Mouse (Mus musculus): ENCODE data around the gene Ephx1. TPM values are rescaled to one million over a fixed set of nuclear protein-coding genes. Genes with fewer than 3 reads are reported as not detected.

Ephx1 gene
- polyA plus RNA-seq, 1 experiment = not detected

- TF ChIP-seq GATA1 (IDR thresholded peaks at IDR 0.05; ENCODE audit: low read length) = no peak
Measured at GRCm38 (mm10) chr1:181016532-181017131, 4.1 kb downstream of the Ephx1 start.

- no peak for TF ChIP-seq GATA1 (IDR thresholded peaks at IDR 0.05; ENCODE audit: low read length)
Measured at GRCm38 (mm10) chr1:181016045-181016444, 4.7 kb downstream of the Ephx1 start.

- no peak for TF ChIP-seq GATA1 (IDR thresholded peaks at IDR 0.05; ENCODE audit: low read length)
Measured at GRCm38 (mm10) chr1:181015558-181015957, 5.1 kb downstream of the Ephx1 start.

GRCm38 (mm10) chr1:181014731-181015500, 5.8 kb downstream of the Ephx1 start:
- no peak for TF ChIP-seq GATA1 (IDR thresholded peaks at IDR 0.05; ENCODE audit: low read length)

GRCm38 (mm10) chr1:181013446-181013845, 7.3 kb downstream of the Ephx1 start:
- no peak for TF ChIP-seq GATA1 (IDR thresholded peaks at IDR 0.05; ENCODE audit: low read length)

- no peak for TF ChIP-seq GATA1 (IDR thresholded peaks at IDR 0.05; ENCODE audit: low read length)
Measured at GRCm38 (mm10) chr1:181012416-181012815, 8.3 kb downstream of the Ephx1 start.

GRCm38 (mm10) chr1:181011601-181012000, 9.1 kb downstream of the Ephx1 start:
- no peak for TF ChIP-seq GATA1 (IDR thresholded peaks at IDR 0.05; ENCODE audit: low read length)

GRCm38 (mm10) chr1:181010171-181010932, 10.4 kb downstream of the Ephx1 start:
- TF ChIP-seq GATA1 (IDR thresholded peaks at IDR 0.05; ENCODE audit: low read length) = no peak

- no peak for TF ChIP-seq GATA1 (IDR thresholded peaks at IDR 0.05; ENCODE audit: low read length)
Measured at GRCm38 (mm10) chr1:181009754-181010153, 10.9 kb downstream of the Ephx1 start.

- TF ChIP-seq GATA1 (IDR thresholded peaks at IDR 0.05; ENCODE audit: low read length) = no peak
Measured at GRCm38 (mm10) chr1:181009011-181009590, 11.6 kb downstream of the Ephx1 start.

- no peak for TF ChIP-seq GATA1 (IDR thresholded peaks at IDR 0.05; ENCODE audit: low read length)
Measured at GRCm38 (mm10) chr1:181008266-181008665, 12.4 kb downstream of the Ephx1 start.

GRCm38 (mm10) chr1:181007831-181008230, 12.9 kb downstream of the Ephx1 start:
- TF ChIP-seq GATA1 (IDR thresholded peaks at IDR 0.05; ENCODE audit: low read length) = no peak

- no peak for TF ChIP-seq GATA1 (IDR thresholded peaks at IDR 0.05; ENCODE audit: low read length)
Measured at GRCm38 (mm10) chr1:181005331-181005730, 15.4 kb downstream of the Ephx1 start.

GRCm38 (mm10) chr1:181003790-181004189, 16.9 kb downstream of the Ephx1 start:
- TF ChIP-seq GATA1 (IDR thresholded peaks at IDR 0.05; ENCODE audit: low read length) = no peak

- no peak for TF ChIP-seq GATA1 (IDR thresholded peaks at IDR 0.05; ENCODE audit: low read length)
Measured at GRCm38 (mm10) chr1:181001621-181002020, 19.1 kb downstream of the Ephx1 start.

- no peak for TF ChIP-seq GATA1 (IDR thresholded peaks at IDR 0.05; ENCODE audit: low read length)
Measured at GRCm38 (mm10) chr1:181001217-181001616, 19.5 kb downstream of the Ephx1 start.

Data from G1E-ER4 (cell line).